14 mouse cellular contexts compared by ENCODE assay signal in the genomic region with DNA sequence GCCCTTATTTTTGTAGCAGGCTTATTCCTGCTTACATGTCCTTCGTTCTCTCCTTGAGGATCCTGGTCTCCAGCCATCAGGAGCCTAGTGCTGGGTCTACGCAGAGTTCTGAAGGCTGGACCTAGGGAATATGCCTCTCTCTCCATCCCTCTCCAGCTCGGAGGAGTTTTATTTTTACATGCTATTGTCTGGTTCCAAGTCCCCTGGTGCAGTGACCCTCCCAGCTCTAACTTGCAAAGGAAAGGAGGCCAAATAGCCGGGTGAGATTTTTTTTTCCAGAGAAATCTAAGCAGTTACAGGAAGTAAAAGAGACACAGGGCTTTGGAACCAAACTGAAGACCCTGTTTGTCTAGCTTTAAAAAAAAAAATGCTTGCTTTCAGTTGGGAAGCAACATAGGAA.
DNase-seq lines count a peak whose midpoint lies in the region; ATAC-seq and TF ChIP-seq lines count a peak whose summit lies in the region.
"Had no signal": no experiment of that assay in that cellular context is flagged by ENCODE, and none has a peak within 500 bp of the region (broad histone marks: within the 10 kb centered on the region; RNA-seq: fewer than 3 reads in every experiment).

No protein-coding gene starts in this region.

- H3K36me3 ChIP-seq in heart, embryonic 12.5 days: peaks cover 2% of the 10 kb centered on the region; the same call in 1 of the 2 replicates
- no peaks in the 10 kb centered on the region for H3K36me3 ChIP-seq in intestine, embryonic 16.5 days (ENCODE audit: control insufficient read depth, insufficient read depth, low read length)
- H3K36me3 ChIP-seq in intestine, postnatal 0 days (ENCODE audit: control insufficient read depth, insufficient read depth): no peaks in the 10 kb centered on the region; the same call in 1 of the 2 replicates
- no peaks in the 10 kb centered on the region for H3K36me3 ChIP-seq in liver, postnatal 0 days (replicated peaks; ENCODE audit: insufficient read depth, low read length)
- H3K36me3 ChIP-seq in liver, embryonic 11.5 days (ENCODE audit: control insufficient read depth, insufficient read depth, low read length): no peaks in the 10 kb centered on the region
- 0 out of 2 replicates have a peak, but pooled peaks cover 2% of the 10 kb centered on the region for H3K36me3 ChIP-seq in stomach, embryonic 16.5 days (ENCODE audit: control insufficient read depth, insufficient read depth, low read length)

- 0 out of 2 replicates have a peak, but pooled peaks have one; percentile 14 for TF ChIP-seq EP300 in liver, postnatal 0 days (IDR thresholded peaks at IDR 0.05; ENCODE audit: low read depth)

- TF ChIP-seq CTCF in intestine, postnatal 0 days (IDR thresholded peaks at IDR 0.05; ENCODE audit: low read depth): no peak
- TF ChIP-seq CTCF in liver, postnatal 0 days (IDR thresholded peaks at IDR 0.05; ENCODE audit: low read depth): no peak

- H3K27me3 ChIP-seq in heart, embryonic 12.5 days (replicated peaks): no peaks in the 10 kb centered on the region
- no peaks in the 10 kb centered on the region for H3K27me3 ChIP-seq in intestine, embryonic 16.5 days (replicated peaks; ENCODE audit: control insufficient read depth, insufficient read depth, low read length)
- 0 out of 2 replicates have a peak, but pooled peaks cover 3% of the 10 kb centered on the region for H3K27me3 ChIP-seq in intestine, postnatal 0 days (replicated peaks; ENCODE audit: control insufficient read depth, insufficient read depth, low read length)
- no peaks in the 10 kb centered on the region for H3K27me3 ChIP-seq in liver, postnatal 0 days (ENCODE audit: insufficient read depth, low read length)
- no peaks in the 10 kb centered on the region for H3K27me3 ChIP-seq in liver, embryonic 11.5 days (replicated peaks; ENCODE audit: control insufficient read depth, insufficient read depth, low read length)
- no peaks in the 10 kb centered on the region for H3K27me3 ChIP-seq in stomach, embryonic 16.5 days (ENCODE audit: control insufficient read depth, insufficient read depth, low read length)

- H3K9me3 ChIP-seq in heart, embryonic 12.5 days (replicated peaks): peaks cover 3% of the 10 kb centered on the region; the same call in 1 of the 2 replicates
- H3K9me3 ChIP-seq in intestine, embryonic 16.5 days (ENCODE audit: control insufficient read depth, low read length): peaks cover 2% of the 10 kb centered on the region; the same call in 1 of the 2 replicates
- H3K9me3 ChIP-seq in intestine, postnatal 0 days (ENCODE audit: control insufficient read depth): no peaks in the 10 kb centered on the region
- 0 out of 2 replicates have a peak, but pooled peaks cover 3% of the 10 kb centered on the region for H3K9me3 ChIP-seq in liver, postnatal 0 days (ENCODE audit: low read length)
- H3K9me3 ChIP-seq in liver, embryonic 11.5 days (ENCODE audit: control insufficient read depth, low read length): no peaks in the 10 kb centered on the region; the same call in 1 of the 2 replicates
- no peaks in the 10 kb centered on the region for H3K9me3 ChIP-seq in stomach, embryonic 16.5 days (replicated peaks; ENCODE audit: control insufficient read depth, low read length)

- H3K27ac ChIP-seq in heart, embryonic 12.5 days (ENCODE audit: poor library complexity, severe bottlenecking): peak overlapping the region; percentile 23; the same call in 1 of the 2 replicates
- H3K27ac ChIP-seq in intestine, embryonic 16.5 days (ENCODE audit: low read length): peak overlapping the region; percentile 25
- H3K27ac ChIP-seq in intestine, postnatal 0 days (ENCODE audit: low read depth, low read length): no peak overlapping the region
- H3K27ac ChIP-seq in liver, postnatal 0 days (ENCODE audit: low read depth): 0 out of 2 replicates have a peak overlapping the region, but pooled peaks have one; percentile 19
- no peak overlapping the region for H3K27ac ChIP-seq in liver, embryonic 11.5 days (ENCODE audit: low read depth, low read length)
- H3K27ac ChIP-seq in stomach, embryonic 16.5 days (ENCODE audit: low read length): peak overlapping the region; percentile 51

- intact Hi-C loops in heart, postnatal 36 days (cut with DNase I): no loop called here

- peaks cover 19% of the 10 kb centered on the region for H3K4me1 ChIP-seq in heart, embryonic 12.5 days (replicated peaks)
- peaks cover 3% of the 10 kb centered on the region; the same call in 1 of the 2 replicates for H3K4me1 ChIP-seq in intestine, embryonic 16.5 days (ENCODE audit: control insufficient read depth, insufficient read depth, low read length)
- no peaks in the 10 kb centered on the region for H3K4me1 ChIP-seq in intestine, postnatal 0 days (replicated peaks; ENCODE audit: control insufficient read depth, insufficient read depth, low read length)
- peaks cover 3% of the 10 kb centered on the region; the same call in 1 of the 2 replicates for H3K4me1 ChIP-seq in liver, postnatal 0 days (ENCODE audit: insufficient read depth)
- peaks cover 4% of the 10 kb centered on the region; the same call in 1 of the 2 replicates for H3K4me1 ChIP-seq in liver, embryonic 11.5 days (replicated peaks; ENCODE audit: control insufficient read depth, insufficient read depth, low read length)
- H3K4me1 ChIP-seq in stomach, embryonic 16.5 days (ENCODE audit: control insufficient read depth, insufficient read depth, low read length): peaks cover 8% of the 10 kb centered on the region

- no peak for DNase-seq in heart, postnatal 36 days
- DNase-seq in liver, postnatal 0 days: no peak
- DNase-seq in liver, embryonic 11.5 days (ENCODE audit: low spot score): no peak
- DNase-seq: cerebellum, postnatal 10 days; embryo, embryonic 11 days; gastrocnemius, postnatal 14 days; lung, adult 18-20 months; midbrain, embryonic 14.5 days; thymus, adult 18-20 months had no signal

- H3K4me2 ChIP-seq in heart, embryonic 12.5 days: no peak overlapping the region
- no peak overlapping the region for H3K4me2 ChIP-seq in intestine, embryonic 16.5 days (ENCODE audit: low read depth, low read length)
- no peak overlapping the region for H3K4me2 ChIP-seq in intestine, postnatal 0 days (replicated peaks; ENCODE audit: low read depth)
- H3K4me2 ChIP-seq in liver, postnatal 0 days (ENCODE audit: low read depth, low read length): no peak overlapping the region
- H3K4me2 ChIP-seq in liver, embryonic 11.5 days: no peak overlapping the region
- H3K4me2 ChIP-seq in stomach, embryonic 16.5 days (ENCODE audit: low read depth, low read length): no peak overlapping the region

- H3K4me3 ChIP-seq in heart, embryonic 12.5 days: no peak overlapping the region
- no peak overlapping the region for H3K4me3 ChIP-seq in intestine, embryonic 16.5 days (ENCODE audit: low read length)
- H3K4me3 ChIP-seq in intestine, postnatal 0 days (ENCODE audit: low read depth, low read length): no peak overlapping the region
- H3K4me3 ChIP-seq in liver, postnatal 0 days (ENCODE audit: low read depth, low read length): no peak overlapping the region
- H3K4me3 ChIP-seq in liver, embryonic 11.5 days (ENCODE audit: low read depth, low read length): no peak overlapping the region
- no peak overlapping the region for H3K4me3 ChIP-seq in stomach, embryonic 16.5 days (replicated peaks; ENCODE audit: low read length)

- H3K9ac ChIP-seq in heart, embryonic 12.5 days: no peak overlapping the region
- no peak overlapping the region for H3K9ac ChIP-seq in intestine, embryonic 16.5 days (ENCODE audit: low read depth, low read length)
- H3K9ac ChIP-seq in intestine, postnatal 0 days (ENCODE audit: low read depth, low read length): no peak overlapping the region
- H3K9ac ChIP-seq in liver, postnatal 0 days (replicated peaks): no peak overlapping the region
- H3K9ac ChIP-seq in liver, embryonic 11.5 days (ENCODE audit: low read depth, low read length): no peak overlapping the region
- H3K9ac ChIP-seq in stomach, embryonic 16.5 days (ENCODE audit: low read length): no peak overlapping the region

- 72% methylated on average over 4 of the region's 4 CpGs for WGBS in heart, embryonic 12.5 days
- WGBS in intestine, embryonic 16.5 days: 75% methylated on average over 4 of the region's 4 CpGs
- 77% methylated on average over 4 of the region's 4 CpGs for whole genome bisulfite sequencing in intestine, postnatal 0 days
- 79% methylated on average over 4 of the region's 4 CpGs for WGBS in liver, postnatal 0 days (ENCODE audit: insufficient replicate concordance)
- 80% methylated on average over 4 of the region's 4 CpGs for WGBS in liver, embryonic 11.5 days
- 65% methylated on average over 4 of the region's 4 CpGs for WGBS in stomach, embryonic 16.5 days

- ATAC-seq in heart, embryonic 12.5 days (ENCODE audit: insufficient number of reproducible peaks, low FRiP score): no peak
- no peak for ATAC-seq in intestine, embryonic 16.5 days
- no peak for ATAC-seq in intestine, postnatal 0 days
- no peak for ATAC-seq in liver, postnatal 0 days
- no peak for ATAC-seq in liver, embryonic 11.5 days (replicated peaks; ENCODE audit: low FRiP score)
- ATAC-seq in stomach, embryonic 16.5 days (ENCODE audit: insufficient read depth, low FRiP score): no peak
- ATAC-seq: forebrain, embryonic 16.5 days had no signal

Comparison
In these comparisons a context has a peak if more than half of its experiments do, and no peak if none do; other contexts are left out.
1. H3K27ac ChIP-seq: peak in heart, embryonic 12.5 days (single experiment), intestine, embryonic 16.5 days (single experiment), liver, postnatal 0 days (single experiment) and stomach, embryonic 16.5 days (single experiment); none in intestine, postnatal 0 days (single experiment) and liver, embryonic 11.5 days (single experiment).